Mouse (Mus musculus) retina, postnatal 7 days (tissue): ENCODE data around the gene Fam162a.
"Not testable (repeated sequence)": the region's sequence is repeated elsewhere in the genome, so short reads cannot be mapped to it uniquely, and the experiment has no call there.

Experiments used
- DNase-seq: peaks from one replicate; pipeline ENCODE4 v3.0.0-alpha.2; 2012; ENCODE audit warnings: low read depth, low spot score

Fam162a gene

GRCm38 (mm10) chr16:36071450-36072379 lies at the start of gene Fam162a, which contains the start of gene Ccdc58:
Gene Fam162a, minus strand, starts transcription at chr16:36071594.
Gene Ccdc58, plus strand, starts transcription at chr16:36071685.
- peak; percentile 87 for DNase-seq

- not testable (repeated sequence) for DNase-seq
These were observed 44.4 kb upstream of the Fam162a start for GRCm38 (mm10) chr16:36115751-36116150.

GRCm38 (mm10) chr16:36111486-36111885 lies 40.1 kb upstream of the Fam162a start:
- DNase-seq = not testable (repeated sequence)

DNA sequence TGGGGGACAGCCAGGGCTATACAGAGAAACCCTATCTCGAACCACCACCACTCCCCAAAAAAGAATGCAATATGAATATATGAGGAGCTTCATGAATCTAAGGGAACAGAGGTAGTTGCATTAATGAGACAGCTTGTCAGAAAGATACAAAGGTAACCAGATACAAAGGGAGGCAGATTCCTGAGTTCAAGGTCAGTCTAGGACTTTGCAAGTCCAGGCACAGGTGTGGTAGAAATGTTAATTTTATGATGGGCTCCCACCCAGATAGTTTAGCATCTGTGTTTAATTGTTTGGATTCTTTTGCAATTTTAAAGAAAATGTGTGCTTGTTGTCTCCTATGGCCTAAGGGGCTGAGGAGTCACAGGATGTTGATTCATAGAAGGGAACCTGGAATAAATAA lies 30.8 kb upstream of the Fam162a start:
- no peak for DNase-seq

DNA sequence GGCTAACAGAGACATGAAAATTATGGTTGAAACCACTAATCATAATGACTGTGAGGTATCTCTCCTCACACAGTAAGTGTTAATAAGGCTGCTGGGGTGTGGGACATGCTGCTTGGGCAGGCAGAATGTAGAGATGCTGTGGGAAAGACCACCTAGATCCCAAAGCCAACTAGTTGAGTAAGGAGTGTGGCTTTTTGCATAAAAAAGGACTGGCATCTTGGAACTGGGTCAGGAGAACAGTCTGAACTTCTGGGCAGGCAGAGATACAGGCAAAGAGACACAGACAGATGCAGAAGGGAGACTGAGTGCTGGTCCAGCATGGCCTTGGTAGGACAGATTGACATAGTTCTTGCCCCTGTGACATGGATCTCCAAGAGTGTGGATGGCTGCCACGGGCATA lies 30.1 kb upstream of the Fam162a start:
- no peak for DNase-seq

- DNase-seq = not testable (repeated sequence)
These were observed 26.6 kb upstream of the Fam162a start for GRCm38 (mm10) chr16:36097813-36098499.

GRCm38 (mm10) chr16:36094079-36094478 lies 22.7 kb upstream of the Fam162a start:
- no peak for DNase-seq

GRCm38 (mm10) chr16:36090785-36091509 lies 19.6 kb upstream of the Fam162a start:
- no peak for DNase-seq

GRCm38 (mm10) chr16:36089850-36090616 lies 18.6 kb upstream of the Fam162a start:
- no peak for DNase-seq

- DNase-seq = no peak
These were observed 17.7 kb upstream of the Fam162a start for GRCm38 (mm10) chr16:36089065-36089464.

- no peak for DNase-seq
These were observed 16.5 kb upstream of the Fam162a start for GRCm38 (mm10) chr16:36087846-36088245.

DNA sequence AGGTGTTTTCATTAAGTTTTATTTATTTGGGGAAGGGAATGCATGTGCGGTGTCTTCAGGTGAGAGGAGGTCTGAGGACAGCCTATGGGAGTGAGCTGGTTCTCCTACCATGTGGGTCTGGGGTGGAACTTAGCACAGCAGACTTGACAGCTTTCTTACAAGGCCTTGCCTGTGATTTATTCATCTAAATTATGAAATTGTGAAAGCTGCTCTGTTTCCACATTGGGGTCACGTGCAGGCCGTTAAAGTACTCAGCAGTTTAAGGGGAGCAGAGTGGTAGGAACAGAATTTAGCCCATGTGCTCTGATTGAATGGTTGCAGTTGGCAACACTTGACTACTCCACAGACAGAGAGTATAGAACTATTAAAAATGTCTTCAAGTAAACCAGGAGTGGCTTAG lies 8.5 kb upstream of the Fam162a start:
- no peak for DNase-seq

DNA sequence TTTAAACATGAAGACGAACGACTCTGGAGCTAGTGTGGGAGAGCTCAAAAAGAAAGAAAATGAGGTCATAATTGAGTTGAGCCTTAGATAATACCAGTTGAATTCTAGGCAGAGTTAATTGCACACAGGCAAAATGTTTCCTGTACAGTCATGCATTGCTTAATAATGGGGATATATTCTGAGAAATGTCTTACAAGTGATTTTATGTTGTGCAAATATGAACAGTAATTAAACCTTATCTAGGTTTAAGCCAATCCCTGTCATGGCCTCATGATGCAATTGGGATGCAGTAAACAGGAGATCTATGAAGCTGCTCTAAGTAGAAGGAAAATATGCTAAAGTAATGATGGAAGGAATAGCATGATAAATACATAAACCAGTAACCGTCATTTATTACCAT lies 3.4 kb upstream of the Fam162a start:
- DNase-seq = no peak

DNA sequence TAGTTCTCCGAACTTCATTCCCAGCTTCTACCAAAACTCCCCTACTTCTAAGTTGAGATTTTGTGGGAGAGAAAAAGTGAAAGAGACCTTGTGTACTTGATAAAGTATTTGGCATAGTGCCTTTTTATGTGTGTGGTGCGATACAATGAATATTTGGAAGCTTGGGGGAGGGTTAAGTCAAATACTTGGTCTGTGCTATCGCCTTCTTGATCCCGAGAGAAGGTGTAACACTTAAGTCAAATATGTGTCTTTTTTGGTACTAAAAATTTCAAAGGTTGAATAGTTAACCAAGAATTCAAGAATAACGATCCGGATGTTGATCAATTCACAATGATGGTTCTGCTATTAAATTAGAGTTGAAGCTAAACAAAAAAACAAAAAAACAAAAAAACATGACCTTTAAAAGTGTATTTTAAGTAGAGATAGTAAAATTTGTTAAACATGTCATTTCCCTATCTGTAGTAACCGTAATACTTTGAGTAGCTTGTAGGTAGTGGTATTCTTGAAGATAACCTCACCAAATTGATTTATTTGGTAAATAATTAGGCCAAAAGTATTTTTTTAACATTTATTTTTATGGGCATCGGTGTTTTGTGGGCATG lies 1.1 kb upstream of the Fam162a start:
- no peak for DNase-seq

DNA sequence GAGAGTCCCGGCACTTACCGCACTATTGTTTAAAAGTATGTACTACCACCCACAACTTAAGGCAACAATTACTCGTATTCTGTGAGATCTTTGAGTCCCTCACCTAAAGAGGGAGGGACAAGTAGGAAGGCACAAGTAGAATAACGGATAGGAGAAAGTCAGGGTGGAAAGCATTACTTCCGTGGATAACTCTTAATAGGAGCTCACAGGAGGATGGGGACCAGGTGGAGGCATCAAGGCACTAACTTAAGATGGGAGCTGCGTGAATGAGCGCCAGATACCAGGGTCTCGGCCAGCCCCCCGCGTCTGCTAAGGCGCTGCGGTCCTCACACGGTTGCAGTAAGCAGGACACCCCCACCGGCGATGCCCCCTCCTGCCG lies 334 bp downstream of the Fam162a start:
- DNase-seq = no peak

DNA sequence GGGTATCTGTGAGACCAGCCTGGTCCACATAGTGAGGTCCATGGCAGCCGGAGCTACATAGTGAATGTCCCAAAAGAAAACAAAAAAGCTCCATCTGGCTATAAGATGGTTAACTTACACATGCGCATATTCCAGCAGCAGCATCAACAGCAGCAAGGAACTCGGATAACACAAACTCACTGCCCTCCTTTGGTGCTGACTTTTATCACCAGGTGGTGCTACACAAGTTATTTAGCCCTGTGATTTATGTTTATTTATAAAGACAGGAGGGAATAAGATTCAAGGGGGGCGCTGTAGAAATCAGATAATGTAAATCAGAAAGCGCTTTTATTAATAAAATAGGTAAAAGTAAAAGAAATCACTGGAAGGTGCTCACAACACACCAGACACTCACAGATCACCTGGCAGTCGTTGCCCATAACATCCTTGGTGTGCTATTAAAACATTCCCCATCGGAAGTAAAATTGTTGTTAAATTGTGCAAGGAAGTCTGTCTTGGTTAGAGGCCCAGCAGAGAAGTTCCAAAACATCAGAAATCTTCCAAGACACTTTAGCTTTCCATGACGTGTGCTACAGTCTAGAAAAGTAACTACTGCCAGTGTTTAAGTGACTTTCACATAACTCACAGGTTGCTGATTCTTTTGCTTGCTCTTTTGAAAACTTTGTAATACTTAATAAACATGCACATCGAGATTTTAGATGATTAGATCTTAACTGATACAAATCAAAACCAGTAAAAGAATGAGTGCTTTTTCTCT lies 1.4 kb downstream of the Fam162a start:
- DNase-seq = no peak

DNA sequence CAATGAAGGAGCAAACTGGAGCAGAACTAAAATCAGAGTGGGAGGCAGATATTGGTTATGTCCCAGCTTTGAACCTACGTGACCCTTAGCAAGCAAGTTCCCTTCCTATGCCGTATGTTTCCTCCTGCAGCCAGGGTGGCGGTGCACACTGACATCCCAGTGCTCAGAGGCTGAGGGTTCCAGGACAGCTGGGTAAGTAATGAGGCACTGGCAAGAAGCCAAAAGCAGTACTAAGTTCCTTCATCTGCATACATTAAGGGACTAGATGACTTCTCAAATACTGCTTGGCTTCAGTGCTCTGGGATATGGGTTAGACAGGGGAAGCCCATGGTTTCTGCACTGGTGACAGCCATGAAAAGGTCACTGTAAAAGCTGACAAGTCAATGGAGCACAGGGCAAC lies 3.0 kb downstream of the Fam162a start:
- DNase-seq = no peak

GRCm38 (mm10) chr16:36067694-36068093 lies 3.7 kb downstream of the Fam162a start:
- no peak for DNase-seq

DNA sequence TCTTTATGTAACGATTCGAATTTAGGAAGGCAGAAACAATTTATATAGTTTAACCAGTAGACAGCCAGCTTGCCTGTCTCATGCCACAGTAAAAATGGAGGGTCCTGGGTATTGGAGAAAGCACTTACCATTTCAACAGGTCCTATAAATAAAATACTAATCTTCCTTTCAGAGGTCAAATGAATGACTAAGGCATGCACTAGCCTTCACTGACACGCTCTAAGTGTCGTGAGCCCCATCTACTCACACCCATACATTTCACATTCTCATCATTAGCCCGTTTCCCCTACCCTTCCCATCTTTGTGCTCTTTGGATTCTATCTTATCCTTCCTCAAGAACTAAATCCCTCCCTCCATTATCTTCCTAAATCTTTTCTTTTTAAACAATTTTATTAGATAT lies 6.5 kb downstream of the Fam162a start:
- no peak for DNase-seq

- no peak for DNase-seq
These were observed 8.1 kb downstream of the Fam162a start for GRCm38 (mm10) chr16:36063315-36063714.
